Mouse (Mus musculus) gastrocnemius, postnatal 4 days (tissue): ENCODE measurements around the gene Gm20825. TPM values are rescaled to one million over a fixed set of nuclear protein-coding genes. Genes with fewer than 3 reads are reported as not detected.
"Not testable (repeated sequence)": the region's sequence is repeated elsewhere in the genome, so short reads cannot be mapped to it uniquely, and the experiment has no call there.

ENCODE experiments used
- DNase-seq, 2 experiments: peaks; one replicate each; pipeline ENCODE4 v3.0.0; 2021 to 2022; ENCODE audit warnings: low spot score in 2 of 2, mixed read lengths in 2 of 2
- long read RNA-seq, 2 experiments: library from polyadenylated mRNA; stranded (forward); transcript quantifications; one replicate each; pipeline ENCODE4 v2.0.0; 2021
- total RNA-seq, 2 experiments: library from RNA; stranded (reverse); gene quantifications; 2 replicates each; pipeline ENCODE4 v1.2.3; 2021

Gm20825 gene
- not detected for total RNA-seq
- long read RNA-seq, experiment 1, result 0 reads
- long read RNA-seq, experiment 2, result 0 reads

DNA sequence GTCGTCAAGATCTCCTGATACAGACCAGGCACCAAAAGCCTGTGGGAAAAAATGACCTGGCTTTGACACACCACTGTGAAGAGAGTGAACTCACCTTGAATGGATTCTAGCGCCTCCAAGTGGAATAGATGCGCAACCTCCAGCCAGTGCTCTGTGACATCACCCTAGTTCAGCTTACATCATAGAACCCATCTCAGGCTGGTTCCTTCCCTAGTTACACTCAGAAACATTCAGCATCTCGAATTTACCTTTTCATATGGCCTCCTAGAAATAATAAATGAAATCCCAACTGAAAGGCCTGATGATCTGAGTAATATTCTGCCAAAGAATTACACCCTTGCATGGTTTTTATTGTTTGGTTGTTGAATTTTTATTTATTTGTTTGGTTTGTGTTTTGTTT, at the start of gene Gm20825:
TSS of gene Gm20825 (minus strand) at position 101 of the 400 bp plus-strand sequence.
- not testable (repeated sequence) for DNase-seq

Other genes starting within 250 kb of the Gm20825 start
- gene Gm29049, start 74.3 kb downstream of the Gm20825 start, total RNA-seq, result not detected
- gene Gm20824, start 186.4 kb upstream of the Gm20825 start, total RNA-seq, result not detected